Mouse (Mus musculus): ENCODE measurements around the gene Gnaq. TPM values are rescaled to one million over a fixed set of nuclear protein-coding genes. Genes with fewer than 3 reads are reported as not detected.

The Gnaq gene
- total and polyA plus RNA-seq, 2 experiments from 2014 or later, result 89.3 to 120 TPM

DNA sequence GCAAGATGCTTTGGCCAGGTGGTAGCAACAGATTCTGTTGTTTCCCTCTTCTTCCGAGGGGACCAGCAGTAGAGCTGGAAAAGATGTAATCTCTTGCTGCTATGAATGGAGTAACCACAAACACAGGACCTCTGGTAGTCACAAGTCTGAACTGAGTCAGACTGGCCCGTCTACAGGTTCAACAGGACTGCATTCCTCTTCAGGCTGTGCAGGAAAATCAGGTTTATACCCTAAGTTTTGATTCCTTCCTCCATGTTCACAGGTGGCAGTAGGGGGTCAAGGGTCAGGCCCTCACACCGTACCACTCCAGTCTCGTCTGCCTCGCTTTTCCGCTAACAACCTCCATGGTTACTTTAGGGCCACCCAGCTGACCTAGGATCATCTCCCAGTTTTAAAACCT lies 137.6 kb downstream of the Gnaq start:
- no peak overlapping the region for H3K27ac ChIP-seq (ENCODE audit: low read depth, low read length)
- H3K4me1 ChIP-seq (ENCODE audit: insufficient read depth, low read length), result no peaks in the 10 kb centered on the region
- H3K36me3 ChIP-seq (ENCODE audit: insufficient read depth, low read length), result no peaks in the 10 kb centered on the region
- ATAC-seq (ENCODE audit: low FRiP score), result no peak
- 93% methylated on average over 6 of the region's 6 CpGs for WGBS
- no peak for TF ChIP-seq CTCF (IDR thresholded peaks at IDR 0.05)
- H3K4me2 ChIP-seq (ENCODE audit: low read depth, low read length, poor library complexity, severe bottlenecking), result no peak overlapping the region
- H3K27me3 ChIP-seq (ENCODE audit: insufficient read depth, low read length), result no peaks in the 10 kb centered on the region
- no peak overlapping the region for H3K4me3 ChIP-seq (ENCODE audit: low read depth, low read length)
- no peak overlapping the region for H3K9ac ChIP-seq (replicated peaks; ENCODE audit: low read length, poor library complexity, severe bottlenecking)
- DNase-seq (ENCODE audit: low spot score), result no peak
- no peaks in the 10 kb centered on the region for H3K9me3 ChIP-seq (ENCODE audit: low read length)

DNA sequence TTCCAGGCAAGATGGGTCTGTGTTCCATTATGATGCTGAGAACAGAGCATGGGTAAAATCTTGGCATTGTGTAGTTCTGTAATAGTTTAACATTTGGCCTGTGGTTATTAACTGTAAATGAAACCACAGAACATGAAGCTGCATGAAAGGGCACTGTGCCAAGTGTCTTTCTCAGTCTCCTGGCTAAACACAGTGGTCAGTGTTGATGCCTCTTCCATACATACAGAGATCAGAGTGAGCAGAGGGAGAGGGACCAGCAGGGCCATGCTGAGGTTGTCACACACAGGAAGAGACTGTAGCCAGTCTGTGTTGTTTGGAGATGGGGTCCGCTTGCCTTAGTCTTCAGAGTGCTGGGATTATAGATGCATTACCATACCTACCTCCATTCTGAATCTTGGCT lies 138.4 kb downstream of the Gnaq start:
- no peak overlapping the region for H3K9ac ChIP-seq (replicated peaks; ENCODE audit: low read length, poor library complexity, severe bottlenecking)
- H3K36me3 ChIP-seq (ENCODE audit: insufficient read depth, low read length), result no peaks in the 10 kb centered on the region
- H3K4me2 ChIP-seq (ENCODE audit: low read depth, low read length, poor library complexity, severe bottlenecking), result no peak overlapping the region
- ATAC-seq (ENCODE audit: low FRiP score) (no peak), DNase-seq (ENCODE audit: low spot score) (no peak)
- 95% methylated on average over 1 of the region's 1 CpGs for WGBS
- no peak overlapping the region for H3K4me3 ChIP-seq (ENCODE audit: low read depth, low read length)
- H3K9me3 ChIP-seq (ENCODE audit: low read length), result no peaks in the 10 kb centered on the region
- no peak for TF ChIP-seq CTCF (IDR thresholded peaks at IDR 0.05)
- no peak overlapping the region for H3K27ac ChIP-seq (ENCODE audit: low read depth, low read length)
- H3K27me3 ChIP-seq (ENCODE audit: insufficient read depth, low read length), result no peaks in the 10 kb centered on the region
- H3K4me1 ChIP-seq (ENCODE audit: insufficient read depth, low read length), result no peaks in the 10 kb centered on the region

DNA sequence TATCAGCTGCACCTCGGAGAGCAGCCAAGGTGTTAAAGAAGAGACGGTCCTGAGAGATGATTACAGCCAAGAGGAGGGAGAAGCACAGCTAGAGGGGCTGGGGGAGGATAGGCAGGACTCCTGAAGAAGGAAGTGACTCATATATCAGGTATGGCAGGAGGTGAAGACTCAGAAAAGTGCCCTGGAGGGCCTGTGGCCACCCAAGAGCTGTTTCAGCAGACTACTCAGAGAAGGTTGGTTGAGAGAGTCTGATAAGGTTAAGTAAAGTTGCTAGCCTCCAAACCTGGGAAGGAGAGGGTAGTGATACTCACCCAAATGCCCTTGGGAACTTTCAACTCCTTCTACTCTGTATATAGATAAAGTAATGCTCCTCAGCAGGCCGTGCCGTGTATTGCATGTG lies 140.4 kb downstream of the Gnaq start:
- ATAC-seq (ENCODE audit: low FRiP score), result no peak
- Histone ChIP-seq H3K4me1 (ENCODE audit: insufficient read depth, low read length) (no peaks in the 10 kb centered on the region), H3K9ac (replicated peaks; ENCODE audit: low read length, poor library complexity, severe bottlenecking) (no peak overlapping the region), H3K4me3 (ENCODE audit: low read depth, low read length) (no peak overlapping the region), H3K4me2 (ENCODE audit: low read depth, low read length, poor library complexity, severe bottlenecking) (no peak overlapping the region), H3K9me3 (ENCODE audit: low read length) (no peaks in the 10 kb centered on the region), H3K36me3 (ENCODE audit: insufficient read depth, low read length) (no peaks in the 10 kb centered on the region), H3K27me3 (ENCODE audit: insufficient read depth, low read length) (no peaks in the 10 kb centered on the region), H3K27ac (ENCODE audit: low read depth, low read length) (no peak overlapping the region)
- DNase-seq (ENCODE audit: low spot score), result no peak
- WGBS, result 88% methylated on average over 4 of the region's 4 CpGs
- no peak for TF ChIP-seq CTCF (IDR thresholded peaks at IDR 0.05)

DNA sequence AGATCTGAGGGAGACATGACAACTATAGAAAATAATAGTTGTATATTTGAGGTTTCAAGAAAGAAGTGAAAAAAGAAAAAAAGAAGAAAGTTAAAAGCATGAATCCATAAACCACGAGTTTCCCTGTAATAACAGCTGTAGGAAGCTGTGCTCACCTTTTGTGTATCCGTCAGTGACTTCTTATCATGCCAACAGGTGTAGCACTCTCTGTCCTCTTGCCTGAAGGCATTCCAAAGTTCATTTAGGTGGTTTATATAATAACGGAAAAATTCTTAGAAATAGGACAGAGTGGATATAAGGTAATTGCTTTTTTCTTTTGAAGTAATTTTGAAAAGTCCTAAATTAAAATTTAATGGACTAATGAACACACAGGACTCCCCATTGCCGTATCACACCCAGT lies 147.6 kb downstream of the Gnaq start:
- H3K9ac ChIP-seq (replicated peaks; ENCODE audit: low read length, poor library complexity, severe bottlenecking), result no peak overlapping the region
- no peak for TF ChIP-seq CTCF (IDR thresholded peaks at IDR 0.05)
- no peak overlapping the region for H3K4me2 ChIP-seq (ENCODE audit: low read depth, low read length, poor library complexity, severe bottlenecking)
- no peak overlapping the region for H3K27ac ChIP-seq (ENCODE audit: low read depth, low read length)
- DNase-seq (ENCODE audit: low spot score) (no peak), ATAC-seq (ENCODE audit: low FRiP score) (no peak)
- H3K36me3 ChIP-seq (ENCODE audit: insufficient read depth, low read length), result no peaks in the 10 kb centered on the region
- peaks cover 3% of the 10 kb centered on the region; the same call in 1 of the 2 replicates for H3K4me1 ChIP-seq (ENCODE audit: insufficient read depth, low read length)
- 73% methylated on average over 4 of the region's 4 CpGs for WGBS
- no peaks in the 10 kb centered on the region for H3K9me3 ChIP-seq (ENCODE audit: low read length)
- H3K27me3 ChIP-seq (ENCODE audit: insufficient read depth, low read length), result no peaks in the 10 kb centered on the region
- H3K4me3 ChIP-seq (ENCODE audit: low read depth, low read length), result no peak overlapping the region

DNA sequence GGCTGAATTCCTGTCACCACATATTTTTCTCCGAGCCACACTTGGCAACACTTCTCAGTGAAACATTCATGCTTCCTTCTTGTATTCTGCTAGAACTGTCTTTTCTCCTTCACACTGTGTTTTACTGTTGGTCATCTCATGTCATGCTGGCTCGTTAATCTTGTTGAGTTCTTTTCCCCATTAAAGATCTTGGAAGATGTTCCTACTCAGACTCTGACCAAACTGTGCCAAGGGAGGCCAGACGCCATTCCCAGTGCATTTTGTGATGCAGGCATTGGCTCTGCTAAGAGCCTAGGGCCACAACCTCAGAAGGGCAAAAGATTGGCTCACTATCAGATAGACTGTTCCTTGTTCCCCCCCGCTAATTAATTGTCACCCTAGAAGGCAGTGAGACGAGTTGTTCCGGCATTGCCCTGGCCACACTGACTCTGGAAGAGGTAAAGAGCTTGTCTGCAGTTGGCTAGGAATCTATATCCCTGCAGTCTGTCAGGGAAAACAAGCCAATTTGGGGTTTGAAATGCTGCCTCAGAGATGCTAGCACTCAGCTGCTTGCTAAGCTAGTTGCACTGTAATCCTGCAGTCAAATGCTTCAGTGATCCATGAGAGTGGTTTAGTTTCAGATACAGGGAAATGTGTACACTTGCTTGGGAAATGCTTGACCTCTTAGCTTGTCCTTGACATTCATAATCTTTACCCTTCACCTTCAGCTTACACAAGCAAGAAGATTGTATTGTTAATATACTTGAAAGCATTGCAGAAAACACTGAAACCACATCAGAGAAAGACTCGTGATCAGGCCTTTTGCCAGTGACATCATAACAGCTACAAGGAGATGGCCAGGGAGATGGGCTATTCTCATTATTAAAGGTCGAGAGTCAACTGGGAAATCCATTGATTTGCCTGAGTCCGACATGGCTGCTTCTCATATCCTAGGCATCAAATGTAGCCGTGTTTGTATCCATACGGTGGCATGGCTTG lies 152.7 kb downstream of the Gnaq start:
- DNase-seq (ENCODE audit: low spot score), result peak; percentile 66
- ATAC-seq (ENCODE audit: low FRiP score), result no peak
- H3K27ac ChIP-seq (ENCODE audit: low read depth, low read length), result no peak overlapping the region
- no peak overlapping the region for H3K4me3 ChIP-seq (ENCODE audit: low read depth, low read length)
- H3K4me2 ChIP-seq (ENCODE audit: low read depth, low read length, poor library complexity, severe bottlenecking), result no peak overlapping the region
- no peak overlapping the region for H3K9ac ChIP-seq (replicated peaks; ENCODE audit: low read length, poor library complexity, severe bottlenecking)
- H3K9me3 ChIP-seq (ENCODE audit: low read length), result no peaks in the 10 kb centered on the region
- 76% methylated on average over 11 of the region's 11 CpGs for WGBS
- H3K27me3 ChIP-seq (ENCODE audit: insufficient read depth, low read length), result no peaks in the 10 kb centered on the region
- TF ChIP-seq CTCF (IDR thresholded peaks at IDR 0.05), result no peak
- H3K36me3 ChIP-seq (ENCODE audit: insufficient read depth, low read length), result no peaks in the 10 kb centered on the region
- H3K4me1 ChIP-seq (ENCODE audit: insufficient read depth, low read length), result peaks cover 9% of the 10 kb centered on the region; the same call in 1 of the 2 replicates

GRCm38 (mm10) chr19:16286451-16287175 lies 154.0 kb downstream of the Gnaq start:
- Histone ChIP-seq H3K27ac (ENCODE audit: low read depth, low read length) (peak overlapping the region; percentile 47; the same call in 1 of the 2 replicates), H3K4me3 (ENCODE audit: low read depth, low read length) (no peak overlapping the region), H3K4me1 (ENCODE audit: insufficient read depth, low read length) (peaks cover 9% of the 10 kb centered on the region; the same call in 1 of the 2 replicates), H3K9me3 (ENCODE audit: low read length) (no peaks in the 10 kb centered on the region), H3K4me2 (ENCODE audit: low read depth, low read length, poor library complexity, severe bottlenecking) (no peak overlapping the region), H3K9ac (replicated peaks; ENCODE audit: low read length, poor library complexity, severe bottlenecking) (no peak overlapping the region), H3K27me3 (ENCODE audit: insufficient read depth, low read length) (no peaks in the 10 kb centered on the region), H3K36me3 (ENCODE audit: insufficient read depth, low read length) (no peaks in the 10 kb centered on the region)
- WGBS, result 67% methylated on average over 10 of the region's 10 CpGs
- DNase-seq (ENCODE audit: low spot score), result no peak
- no peak for ATAC-seq (ENCODE audit: low FRiP score)
- no peak for TF ChIP-seq CTCF (IDR thresholded peaks at IDR 0.05)

All from midbrain, postnatal 0 days (tissue).